Mouse (Mus musculus) heart, postnatal 0 days (tissue): ENCODE results near the gene Runx1. TPM values are rescaled to one million over a fixed set of nuclear protein-coding genes. Genes with fewer than 3 reads are reported as not detected.
A peak's percentile ranks its signal among the peaks of the same experiment; 100 is the strongest.

Source experiments
- ATAC-seq: fragments of 200-750 bp; cut with Nextera tagmentation; 2 replicates; pipeline ENCODE4 v1.8.0; 2017; ENCODE audit warnings: low read depth, moderate number of reproducible peaks, moderate library complexity; ENCODE audit not compliant: insufficient read depth
- DNase-seq: peaks from one replicate; pipeline ENCODE4 v3.0.0-alpha.2; 2016; ENCODE audit warnings: low spot score
- H3K27ac ChIP-seq: fragments of 300-500 bp; sonication (generic); 2 replicates; pipeline ENCODE4 v1.5.1; 2014; ENCODE audit warnings: low read depth, mild to moderate bottlenecking
- H3K27me3 ChIP-seq: fragments of 300-500 bp; sonication (generic); 2 replicates; pipeline ENCODE4 v1.6.1; 2014; ENCODE audit warnings: low read length, mixed read lengths; ENCODE audit not compliant: control insufficient read depth, insufficient read depth
- H3K36me3 ChIP-seq: fragments of 300-500 bp; sonication (generic); replicated peaks from 2 replicates; pipeline ENCODE4 v1.6.1; 2014; ENCODE audit warnings: low read length, mixed read lengths; ENCODE audit not compliant: control insufficient read depth, insufficient read depth
- H3K4me1 ChIP-seq: fragments of 300-500 bp; sonication (generic); 2 replicates; pipeline ENCODE4 v1.6.1; 2014; ENCODE audit warnings: antibody characterized with exemption; ENCODE audit not compliant: control insufficient read depth, insufficient read depth
- H3K4me2 ChIP-seq: fragments of 300-500 bp; sonication (generic); 2 replicates; pipeline ENCODE4 v1.6.1; 2014; ENCODE audit warnings: low read depth, mild to moderate bottlenecking, low read length, moderate library complexity
- H3K4me3 ChIP-seq: fragments of 300-500 bp; sonication (generic); 2 replicates; pipeline ENCODE4 v1.5.1; 2014; ENCODE audit warnings: low read depth, low read length
- H3K9ac ChIP-seq: fragments of 300-500 bp; sonication (generic); replicated peaks from 2 replicates; pipeline ENCODE4 v1.6.1; 2014; ENCODE audit warnings: low read depth, low read length, mixed read lengths
- H3K9me3 ChIP-seq: fragments of 300-500 bp; sonication (generic); replicated peaks from 2 replicates; pipeline ENCODE4 v1.6.1; 2016; ENCODE audit warnings: low read length; ENCODE audit not compliant: control insufficient read depth
- CTCF ChIP-seq: IDR thresholded peaks from 2 replicates; pipeline ENCODE4 v1.5.1; 2016; ENCODE audit warnings: antibody characterized with exemption, control low read depth, low read depth
- EP300 ChIP-seq: IDR thresholded peaks from 2 replicates; pipeline ENCODE4 v1.6.1; 2016; ENCODE audit warnings: antibody characterized with exemption, low read depth
- WGBS: fragments of 180-500 bp; shearing (Covaris S2); extraction: QIAGEN DNeasy Blood & Tissue Kit; methylation state at CpG from one replicate; pipeline ENCODE4 v1.1.7; 2014; 5-methylcytosine and 5-hydroxymethylcytosine counted together
- polyA plus RNA-seq: library from polyadenylated mRNA; unstranded; fragments of >200 nt; fragmentation: Nextera tagmentation; extraction: Ambion mirVana; gene quantifications from 2 replicates; pipeline ENCODE4 v1.2.1, GENCODE M21; 2015
- total RNA-seq: library from RNA; depleted of rRNA; stranded (reverse); fragments of >200 nt; gene quantifications from 2 replicates; pipeline ENCODE4 v1.2.3, GENCODE M21; 2014; ENCODE audit warnings: low replicate concordance

Gene Runx1
- total and polyA plus RNA-seq, 2 experiments from 2014 or later, result 0.33 to 1.3 TPM

DNA sequence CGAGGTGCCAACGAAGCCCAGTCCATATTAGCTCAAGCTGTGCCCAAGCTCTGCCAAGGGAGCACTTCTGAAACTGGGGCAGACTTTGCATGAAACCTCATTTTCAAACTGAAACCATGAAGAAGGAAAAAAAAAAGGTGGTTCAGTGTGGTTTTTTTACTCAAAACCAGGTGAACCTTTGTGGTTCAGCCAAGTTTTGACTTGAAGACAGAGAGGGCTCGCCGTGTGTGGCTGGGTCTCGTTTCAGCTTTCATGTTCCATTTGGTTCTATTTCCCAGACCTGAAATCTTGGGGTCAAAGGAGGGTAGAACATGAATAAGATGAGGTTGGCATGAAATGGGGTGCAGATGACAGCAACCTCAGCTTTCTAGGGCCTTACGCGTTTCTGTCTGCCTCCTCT is 58.5 kb downstream of the Runx1 start:
- Histone ChIP-seq H3K27ac (no peak overlapping the region), H3K9me3 (no peaks in the 10 kb centered on the region), H3K36me3 (no peaks in the 10 kb centered on the region), H3K9ac (no peak overlapping the region), H3K4me1 (peaks cover 6% of the 10 kb centered on the region), H3K4me3 (no peak overlapping the region), H3K27me3 (no peaks in the 10 kb centered on the region), H3K4me2 (no peak overlapping the region)
- WGBS, result 86% methylated on average over 7 of the region's 7 CpGs
- ATAC-seq (no peak), DNase-seq (no peak)
- TF ChIP-seq EP300 (no peak), CTCF (no peak)

GRCm38 (mm10) chr16:92764741-92765396 is 61.1 kb downstream of the Runx1 start:
- Histone ChIP-seq H3K9ac (no peak overlapping the region), H3K27me3 (no peaks in the 10 kb centered on the region), H3K4me3 (no peak overlapping the region), H3K36me3 (no peaks in the 10 kb centered on the region), H3K4me1 (peaks cover 13% of the 10 kb centered on the region), H3K27ac (no peak overlapping the region), H3K4me2 (no peak overlapping the region), H3K9me3 (no peaks in the 10 kb centered on the region)
- TF ChIP-seq CTCF (no peak), EP300 (no peak)
- no peak for ATAC-seq
- no peak for DNase-seq
- 66% methylated on average over 13 of the region's 13 CpGs for WGBS

- 88% methylated on average over 3 of the region's 3 CpGs for WGBS
These were observed 62.3 kb downstream of the Runx1 start for GRCm38 (mm10) chr16:92763666-92764065.

GRCm38 (mm10) chr16:92761968-92762521 is 63.9 kb downstream of the Runx1 start:
- DNase-seq, result peak; percentile 8

More at GRCm38 (mm10) chr16:92763666-92764065, 62.3 kb downstream of the Runx1 start:
- Histone ChIP-seq H3K4me1 (peaks cover 13% of the 10 kb centered on the region), H3K27me3 (no peaks in the 10 kb centered on the region), H3K9ac (no peak overlapping the region), H3K9me3 (no peaks in the 10 kb centered on the region), H3K36me3 (no peaks in the 10 kb centered on the region), H3K4me3 (no peak overlapping the region), H3K27ac (no peak overlapping the region), H3K4me2 (no peak overlapping the region)
- DNase-seq (no peak), ATAC-seq (no peak)
- TF ChIP-seq CTCF (no peak), EP300 (no peak)

DNA sequence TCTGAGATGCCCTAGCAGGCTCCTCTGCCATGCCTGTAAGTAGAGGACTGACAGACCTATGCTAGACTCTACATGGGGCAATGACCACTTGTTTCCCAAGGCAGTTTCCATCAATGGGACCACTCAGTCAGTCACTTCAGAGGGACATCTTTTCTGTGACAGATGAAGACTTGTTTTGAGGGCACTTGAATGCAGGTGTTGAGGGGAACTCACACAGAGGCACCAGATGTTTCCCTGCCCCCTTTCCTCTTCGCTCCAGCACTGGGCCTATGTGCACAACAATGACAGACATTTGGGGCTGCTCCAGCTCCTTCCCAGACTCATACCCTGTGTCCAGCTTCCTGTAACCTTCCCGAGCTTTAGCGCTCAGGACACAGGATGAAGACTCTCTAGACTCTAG is 65.9 kb downstream of the Runx1 start:
- H3K27me3 ChIP-seq, result no peaks in the 10 kb centered on the region
- no peak overlapping the region for H3K4me2 ChIP-seq
- DNase-seq (no peak), ATAC-seq (no peak)
- no peak overlapping the region for H3K4me3 ChIP-seq
- WGBS, result 84% methylated on average over 3 of the region's 3 CpGs
- peaks cover 13% of the 10 kb centered on the region for H3K4me1 ChIP-seq
- H3K9ac ChIP-seq, result no peak overlapping the region
- H3K9me3 ChIP-seq, result no peaks in the 10 kb centered on the region
- H3K36me3 ChIP-seq, result no peaks in the 10 kb centered on the region
- TF ChIP-seq CTCF (no peak), EP300 (no peak)
- H3K27ac ChIP-seq, result no peak overlapping the region; the same call in 1 of the 2 replicates

More at GRCm38 (mm10) chr16:92761968-92762521, 63.9 kb downstream of the Runx1 start:
- H3K4me3 ChIP-seq, result 0 out of 2 replicates have a peak overlapping the region, but pooled peaks have one; percentile 5
- no peak overlapping the region; the same call in 1 of the 2 replicates for H3K27ac ChIP-seq
- peak overlapping the region; percentile 52 for H3K4me2 ChIP-seq
- H3K27me3 ChIP-seq, result no peaks in the 10 kb centered on the region
- no peaks in the 10 kb centered on the region for H3K9me3 ChIP-seq
- 21% methylated on average over 15 of the region's 15 CpGs for WGBS
- no peak for ATAC-seq
- H3K36me3 ChIP-seq, result no peaks in the 10 kb centered on the region
- TF ChIP-seq CTCF, result no peak
- no peak overlapping the region for H3K9ac ChIP-seq
- H3K4me1 ChIP-seq, result peaks cover 13% of the 10 kb centered on the region

GRCm38 (mm10) chr16:92757564-92757963 is 68.4 kb downstream of the Runx1 start:
- TF ChIP-seq EP300 (no peak), CTCF (no peak)
- ATAC-seq, result no peak
- Histone ChIP-seq H3K36me3 (no peaks in the 10 kb centered on the region), H3K4me3 (no peak overlapping the region), H3K27ac (no peak overlapping the region), H3K9me3 (no peaks in the 10 kb centered on the region), H3K9ac (no peak overlapping the region), H3K4me1 (peaks cover 8% of the 10 kb centered on the region), H3K27me3 (no peaks in the 10 kb centered on the region), H3K4me2 (no peak overlapping the region)
- no peak for DNase-seq
- 81% methylated on average over 4 of the region's 4 CpGs for WGBS
